In the genomic region with DNA sequence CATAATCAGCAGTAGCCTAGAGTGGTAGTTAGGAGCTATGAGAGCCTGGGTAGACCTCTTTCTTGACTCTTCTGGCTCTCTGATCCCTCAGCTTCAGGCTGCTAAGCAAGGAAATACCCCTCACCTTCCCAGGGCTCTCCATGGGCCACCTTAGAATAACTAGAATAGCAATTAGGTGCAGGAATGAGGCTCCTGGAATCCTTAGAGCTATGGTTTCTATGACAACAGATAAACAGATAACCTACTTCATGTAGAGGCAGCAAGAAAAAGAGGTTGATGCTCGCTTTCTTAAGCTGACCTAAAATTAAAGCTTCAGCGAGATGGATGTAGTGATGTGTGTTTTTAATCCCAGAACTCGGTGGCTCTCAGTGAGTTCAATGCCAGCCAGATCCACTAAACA, we compare ENCODE assay signal across 42 mouse cellular contexts. TPM values are rescaled to one million over a fixed set of nuclear protein-coding genes. Genes with fewer than 3 reads are reported as not detected.
"Had no signal": no experiment of that assay in that cellular context is flagged by ENCODE, and none has a peak within 500 bp of the region (broad histone marks: within the 10 kb centered on the region; RNA-seq: fewer than 3 reads in every experiment).

No protein-coding gene starts in this region.

- H3K4me1 ChIP-seq: heart, embryonic 10.5 days; heart, embryonic 13.5 days; heart, embryonic 15.5 days; hindbrain, embryonic 15.5 days had no signal

- H3K36me3 ChIP-seq: heart, embryonic 10.5 days; heart, embryonic 12.5 days; heart, embryonic 13.5 days; heart, embryonic 15.5 days; hindbrain, embryonic 10.5 days; hindbrain, embryonic 12.5 days; hindbrain, embryonic 13.5 days; hindbrain, embryonic 15.5 days; intestine, embryonic 15.5 days; kidney, embryonic 15.5 days had no signal

- H3K27me3 ChIP-seq: hindbrain, embryonic 12.5 days; hindbrain, embryonic 15.5 days; intestine, embryonic 15.5 days had no signal

- H3K9ac ChIP-seq: heart, embryonic 12.5 days; heart, embryonic 13.5 days; heart, embryonic 15.5 days; hindbrain, embryonic 12.5 days; hindbrain, embryonic 13.5 days; hindbrain, embryonic 14.5 days; hindbrain, embryonic 15.5 days; intestine, embryonic 15.5 days; kidney, embryonic 15.5 days had no signal

- H3K27ac ChIP-seq: heart, adult 2 months; heart, embryonic 10.5 days; heart, embryonic 13.5 days; heart, embryonic 15.5 days; hindbrain, embryonic 10.5 days; hindbrain, embryonic 12.5 days; hindbrain, embryonic 13.5 days; hindbrain, embryonic 14.5 days; hindbrain, embryonic 15.5 days; intestine, embryonic 15.5 days; kidney, embryonic 15.5 days; kidney, postnatal 0 days; layer of hippocampus, adult 2 months had no signal

- H3K9me3 ChIP-seq: heart, embryonic 10.5 days; heart, embryonic 12.5 days; heart, embryonic 13.5 days; heart, embryonic 15.5 days; hindbrain, embryonic 10.5 days; hindbrain, embryonic 12.5 days; hindbrain, embryonic 13.5 days; hindbrain, embryonic 15.5 days; intestine, embryonic 15.5 days; kidney, embryonic 15.5 days had no signal

- H3K4me3 ChIP-seq: heart, adult 2 months; heart, embryonic 10.5 days; heart, embryonic 12.5 days; heart, embryonic 13.5 days; heart, embryonic 15.5 days; hindbrain, embryonic 10.5 days; hindbrain, embryonic 12.5 days; hindbrain, embryonic 13.5 days; hindbrain, embryonic 15.5 days; intestine, embryonic 15.5 days; kidney, embryonic 15.5 days; layer of hippocampus, adult 2 months had no signal

- ATAC-seq: hindbrain, embryonic 16.5 days; inflammation-experienced regulatory T-cells, adult 6 months; intestine, embryonic 15.5 days; intestine, embryonic 16.5 days; intestine, postnatal 0 days had no signal

- H3K4me2 ChIP-seq: heart, embryonic 11.5 days; heart, embryonic 12.5 days; heart, embryonic 13.5 days; heart, embryonic 15.5 days; hindbrain, embryonic 12.5 days; hindbrain, embryonic 13.5 days; hindbrain, embryonic 14.5 days; hindbrain, embryonic 15.5 days; intestine, embryonic 15.5 days; kidney, embryonic 15.5 days had no signal

- DNase-seq: heart, adult 2 months; heart, postnatal 10 days; heart, postnatal 14 days; heart, postnatal 36 days; heart, postnatal 4 days; kidney, adult 11 months; kidney, adult 18-20 months; kidney, adult 2 months; kidney, adult 8-10 months; kidney, adult 9 months; kidney, postnatal 10 days; kidney, postnatal 14 days; kidney, postnatal 25 days; kidney, postnatal 36 days; kidney, postnatal 4 days; layer of hippocampus, adult 9-11 months; layer of hippocampus, postnatal 36 days had no signal

RNA-seq across cellular contexts. Expression of a gene that starts 15.5 kb away (rescaled TPM):
- total RNA-seq: heart, postnatal 14 days; heart, postnatal 4 days had no signal
- polyA plus RNA-seq: heart, adult 2 months; heart, embryonic 10.5 days; heart, embryonic 11.5 days; heart, embryonic 12.5 days; heart, embryonic 13.5 days; heart, embryonic 14.5 days; heart, embryonic 15.5 days; heart, embryonic 16.5 days; heart, postnatal 0 days; hindbrain, embryonic 10.5 days; hindbrain, embryonic 12.5 days; hindbrain, embryonic 13.5 days; hindbrain, embryonic 14.5 days; hindbrain, embryonic 15.5 days; hindbrain, embryonic 16.5 days; inflammation-experienced regulatory T-cells, adult 6 months; intestine, embryonic 14.5 days; intestine, embryonic 15.5 days; intestine, embryonic 16.5 days; intestine, postnatal 0 days; kidney, embryonic 14.5 days; kidney, embryonic 15.5 days; kidney, embryonic 16.5 days; kidney, postnatal 0 days had no signal

RNA-seq across cellular contexts. Expression of a gene that starts 18.7 kb away (rescaled TPM):
- total RNA-seq: hematopoietic stem cell, adult 5-6 weeks had no signal
- polyA plus RNA-seq: inflammation-experienced regulatory T-cells, adult 6 months had no signal

RNA-seq across cellular contexts. Expression of a gene that starts 51.0 kb away (rescaled TPM):
- total RNA-seq: heart, postnatal 4 days; hematopoietic stem cell, adult 5-6 weeks had no signal
- polyA plus RNA-seq: heart, embryonic 12.5 days; heart, postnatal 0 days; inflammation-experienced regulatory T-cells, adult 6 months; kidney, adult 2 months; kidney, embryonic 14.5 days; kidney, postnatal 0 days had no signal
